Mouse (Mus musculus) skeletal muscle tissue, postnatal 0 days (tissue): ENCODE results near the gene Ankar. TPM values are rescaled to one million over a fixed set of nuclear protein-coding genes. Genes with fewer than 3 reads are reported as not detected.

Source experiments
- polyA plus RNA-seq: library from polyadenylated mRNA; unstranded; fragments of >200 nt; fragmentation: Nextera tagmentation; extraction: Ambion mirVana; gene quantifications from 2 replicates; pipeline ENCODE4 v1.2.1, GENCODE M21; 2015

Ankar gene
- not detected in 2 replicates for polyA plus RNA-seq

GRCm38 (mm10) chr1:72700479-72700878 is at the start of gene Ankar:
Gene Ankar (minus strand): TSS chr1:72700579.

GRCm38 (mm10) chr1:72710753-72711653 is 10.6 kb upstream of the Ankar start, which contains the start of gene Rpl37a:
Gene Rpl37a (plus strand): TSS chr1:72711290.

Other genes with a start within 250 kb of the Ankar start
- gene March4, start 163.6 kb downstream of the Ankar start, polyA plus RNA-seq, result 0.02 and 0.03 TPM in 2 replicates
- gene Smarcal1, start 117.3 kb downstream of the Ankar start, polyA plus RNA-seq, result 10.9 and 13.1 TPM in 2 replicates
- 1,547 and 1,573 TPM in 2 replicates for gene Rpl37a, start 10.7 kb upstream of the Ankar start, polyA plus RNA-seq
- 101 and 113 TPM in 2 replicates for gene Igfbp2, start 123.9 kb upstream of the Ankar start, polyA plus RNA-seq
- gene Igfbp5, start 174.3 kb upstream of the Ankar start, polyA plus RNA-seq, result 26.6 and 33.6 TPM in 2 replicates